Mouse (Mus musculus) bone marrow macrophage, adult 2 months (primary cell): Measurements from ENCODE around the gene Rin2.

Experiments used
- CTCF ChIP-seq: IDR thresholded peaks from 2 replicates; pipeline ENCODE4 v1.5.1; 2012; ENCODE audit warnings: low read depth, mild to moderate bottlenecking, low read length, moderate library complexity
- POLR2A ChIP-seq: IDR thresholded peaks from 2 replicates; pipeline ENCODE4 v1.6.1; 2012; ENCODE audit warnings: mild to moderate bottlenecking, low read depth, low read length, borderline replicate concordance

DNA sequence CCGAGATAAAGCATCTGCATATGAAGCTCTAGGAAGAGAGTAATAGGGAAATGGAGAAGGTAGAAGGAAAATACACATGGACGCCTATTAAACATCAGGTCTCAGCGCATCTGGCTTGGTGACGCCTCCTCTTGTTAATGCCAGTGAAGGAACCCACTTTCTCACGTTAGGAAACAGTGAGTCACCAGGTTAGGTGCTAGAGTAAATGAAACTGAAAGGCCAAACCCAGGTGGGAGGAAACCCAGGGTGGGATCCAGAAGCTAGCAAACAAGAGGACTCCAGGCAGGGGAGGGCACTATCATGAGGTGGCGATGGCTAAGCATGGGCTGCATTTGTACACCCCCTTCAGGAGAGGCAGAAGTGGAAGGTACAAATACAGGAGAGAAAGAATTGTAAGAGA is 230.1 kb downstream of the Rin2 start:
- TF ChIP-seq CTCF: no peak
- TF ChIP-seq POLR2A: no peak
